Mouse (Mus musculus) kidney, adult 2 months (tissue): Measurements from ENCODE around the gene Rdh19.

Source experiments
- CTCF ChIP-seq: fragments of 200-500 bp; conservative IDR thresholded peaks from 2 replicates; pipeline ENCODE4 v1.5.1; 2011; ENCODE audit warnings: low read depth, mild to moderate bottlenecking, control low read depth, low read length, moderate library complexity, mixed read lengths; ENCODE audit not compliant: insufficient read depth, insufficient read length
- POLR2A ChIP-seq: fragments of 200-500 bp; IDR thresholded peaks from one replicate; pipeline ENCODE4 v1.6.1; 2011; ENCODE audit warnings: low read depth, low read length, control low read depth

GRCm38 (mm10) chr10:127829121-127829520 is 20.6 kb upstream of the Rdh19 start:
- TF ChIP-seq POLR2A (no peak), CTCF (no peak)
